Mouse (Mus musculus): Measurements from ENCODE around the gene Apeh. TPM values are rescaled to one million over a fixed set of nuclear protein-coding genes. Genes with fewer than 3 reads are reported as not detected.

The Apeh gene
- polyA plus RNA-seq, 1 experiment = 21.2 TPM

- Histone ChIP-seq H3K27me3 (ENCODE audit: control insufficient read depth, insufficient read depth, low read length) (no peaks in the 10 kb centered on the region), H3K4me1 (ENCODE audit: control insufficient read depth, insufficient read depth, low read length) (peaks cover 3% of the 10 kb centered on the region), H3K36me3 (ENCODE audit: control insufficient read depth, insufficient read depth, low read length) (no peaks in the 10 kb centered on the region; the same call in 1 of the 2 replicates), H3K4me3 (ENCODE audit: control insufficient read depth, low read depth, low read length) (no peak overlapping the region), H3K27ac (ENCODE audit: control insufficient read depth, insufficient read depth, low read depth, low read length) (no peak overlapping the region)
- TF ChIP-seq CTCF (IDR thresholded peaks at IDR 0.05; ENCODE audit: control insufficient read depth, insufficient read depth, insufficient replicate concordance, low read depth, low read length) = no peak
- no peak for TF ChIP-seq POLR2A (IDR thresholded peaks at IDR 0.05; ENCODE audit: control insufficient read depth, low read depth, low read length)
These were observed 39.3 kb downstream of the Apeh start for GRCm38 (mm10) chr9:108055061-108055460.

- H3K4me1 ChIP-seq (ENCODE audit: control insufficient read depth, insufficient read depth, low read length) = peaks cover 5% of the 10 kb centered on the region
- H3K27me3 ChIP-seq (ENCODE audit: control insufficient read depth, insufficient read depth, low read length) = no peaks in the 10 kb centered on the region
- TF ChIP-seq POLR2A (IDR thresholded peaks at IDR 0.05; ENCODE audit: control insufficient read depth, low read depth, low read length) (no peak), CTCF (IDR thresholded peaks at IDR 0.05; ENCODE audit: control insufficient read depth, insufficient read depth, insufficient replicate concordance, low read depth, low read length) (no peak)
- no peaks in the 10 kb centered on the region; the same call in 1 of the 2 replicates for H3K36me3 ChIP-seq (ENCODE audit: control insufficient read depth, insufficient read depth, low read length)
- H3K27ac ChIP-seq (ENCODE audit: control insufficient read depth, insufficient read depth, low read depth, low read length) = no peak overlapping the region
- no peak overlapping the region for H3K4me3 ChIP-seq (ENCODE audit: control insufficient read depth, low read depth, low read length)
These were observed 39.9 kb downstream of the Apeh start for GRCm38 (mm10) chr9:108054331-108055040.

DNA sequence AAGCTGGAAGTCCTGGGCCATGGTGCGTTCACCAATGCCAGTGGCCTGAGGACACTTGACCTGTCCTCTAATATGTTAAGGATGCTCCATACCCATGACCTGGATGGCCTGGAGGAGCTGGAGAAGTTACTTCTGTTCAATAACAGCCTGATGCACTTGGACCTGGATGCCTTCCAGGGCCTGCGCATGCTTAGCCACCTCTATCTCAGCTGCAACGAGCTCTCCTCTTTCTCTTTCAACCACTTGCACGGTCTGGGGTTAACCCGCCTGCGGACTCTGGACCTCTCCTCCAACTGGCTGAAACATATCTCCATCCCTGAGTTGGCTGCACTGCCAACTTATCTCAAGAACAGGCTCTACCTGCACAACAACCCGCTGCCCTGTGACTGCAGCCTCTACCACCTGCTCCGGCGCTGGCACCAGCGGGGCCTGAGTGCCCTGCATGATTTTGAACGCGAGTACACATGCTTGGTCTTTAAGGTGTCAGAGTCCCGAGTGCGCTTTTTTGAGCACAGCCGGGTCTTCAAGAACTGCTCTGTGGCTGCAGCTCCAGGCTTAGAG, 40.7 kb downstream of the Apeh start:
- H3K4me3 ChIP-seq (ENCODE audit: control insufficient read depth, low read depth, low read length) = no peak overlapping the region
- H3K27ac ChIP-seq (ENCODE audit: control insufficient read depth, insufficient read depth, low read depth, low read length) = no peak overlapping the region
- TF ChIP-seq POLR2A (IDR thresholded peaks at IDR 0.05; ENCODE audit: control insufficient read depth, low read depth, low read length) (no peak), CTCF (IDR thresholded peaks at IDR 0.05; ENCODE audit: control insufficient read depth, insufficient read depth, insufficient replicate concordance, low read depth, low read length) (no peak)
- H3K36me3 ChIP-seq (ENCODE audit: control insufficient read depth, insufficient read depth, low read length) = no peaks in the 10 kb centered on the region; the same call in 1 of the 2 replicates
- H3K4me1 ChIP-seq (ENCODE audit: control insufficient read depth, insufficient read depth, low read length) = peaks cover 6% of the 10 kb centered on the region
- H3K27me3 ChIP-seq (ENCODE audit: control insufficient read depth, insufficient read depth, low read length) = no peaks in the 10 kb centered on the region

GRCm38 (mm10) chr9:108052885-108053664, 41.3 kb downstream of the Apeh start, which contains the start of gene Amigo3:
Gene Amigo3, plus strand, starts transcription at chr9:108053159.
- TF ChIP-seq POLR2A (IDR thresholded peaks at IDR 0.05; ENCODE audit: control insufficient read depth, low read depth, low read length) (no peak), CTCF (IDR thresholded peaks at IDR 0.05; ENCODE audit: control insufficient read depth, insufficient read depth, insufficient replicate concordance, low read depth, low read length) (peak; percentile 64)
- no peaks in the 10 kb centered on the region for H3K27me3 ChIP-seq (ENCODE audit: control insufficient read depth, insufficient read depth, low read length)
- H3K4me1 ChIP-seq (ENCODE audit: control insufficient read depth, insufficient read depth, low read length) = peaks cover 6% of the 10 kb centered on the region
- H3K4me3 ChIP-seq (ENCODE audit: control insufficient read depth, low read depth, low read length) = no peak within 1 kb of the TSS
- H3K27ac ChIP-seq (ENCODE audit: control insufficient read depth, insufficient read depth, low read depth, low read length) = no peak within 1 kb of the TSS
- H3K36me3 ChIP-seq (ENCODE audit: control insufficient read depth, insufficient read depth, low read length) = no peaks in the 10 kb centered on the region; the same call in 1 of the 2 replicates

- no peak overlapping the region for H3K4me3 ChIP-seq (ENCODE audit: control insufficient read depth, low read depth, low read length)
- H3K36me3 ChIP-seq (ENCODE audit: control insufficient read depth, insufficient read depth, low read length) = no peaks in the 10 kb centered on the region; the same call in 1 of the 2 replicates
- peaks cover 6% of the 10 kb centered on the region for H3K4me1 ChIP-seq (ENCODE audit: control insufficient read depth, insufficient read depth, low read length)
- no peak overlapping the region for H3K27ac ChIP-seq (ENCODE audit: control insufficient read depth, insufficient read depth, low read depth, low read length)
- no peak for TF ChIP-seq POLR2A (IDR thresholded peaks at IDR 0.05; ENCODE audit: control insufficient read depth, low read depth, low read length)
- no peak for TF ChIP-seq CTCF (IDR thresholded peaks at IDR 0.05; ENCODE audit: control insufficient read depth, insufficient read depth, insufficient replicate concordance, low read depth, low read length)
- no peaks in the 10 kb centered on the region for H3K27me3 ChIP-seq (ENCODE audit: control insufficient read depth, insufficient read depth, low read length)
These were observed 42.0 kb downstream of the Apeh start for GRCm38 (mm10) chr9:108052411-108052810.

GRCm38 (mm10) chr9:108051931-108052220, 42.5 kb downstream of the Apeh start:
- TF ChIP-seq POLR2A (IDR thresholded peaks at IDR 0.05; ENCODE audit: control insufficient read depth, low read depth, low read length) = no peak
- TF ChIP-seq CTCF (IDR thresholded peaks at IDR 0.05; ENCODE audit: control insufficient read depth, insufficient read depth, insufficient replicate concordance, low read depth, low read length) = no peak
- H3K27ac ChIP-seq (ENCODE audit: control insufficient read depth, insufficient read depth, low read depth, low read length) = no peak overlapping the region
- no peaks in the 10 kb centered on the region; the same call in 1 of the 2 replicates for H3K36me3 ChIP-seq (ENCODE audit: control insufficient read depth, insufficient read depth, low read length)
- H3K27me3 ChIP-seq (ENCODE audit: control insufficient read depth, insufficient read depth, low read length) = no peaks in the 10 kb centered on the region
- no peak overlapping the region for H3K4me3 ChIP-seq (ENCODE audit: control insufficient read depth, low read depth, low read length)
- peaks cover 6% of the 10 kb centered on the region for H3K4me1 ChIP-seq (ENCODE audit: control insufficient read depth, insufficient read depth, low read length)

Measured in testis, adult 2 months (tissue).